Mouse (Mus musculus): ENCODE measurements around the gene Galnt10.

GRCm38 (mm10) chr11:57671797-57672196 is 26.6 kb downstream of the Galnt10 start:
- TF ChIP-seq POLR2A (IDR thresholded peaks at IDR 0.05; ENCODE audit: low read depth, low read length) (no peak), CTCF (IDR thresholded peaks at IDR 0.05; ENCODE audit: extremely low read depth, insufficient read length, insufficient replicate concordance, low read depth, low read length) (no peak)
